Mouse (Mus musculus) embryonic facial prominence, embryonic 12.5 days (tissue): ENCODE measurements around the gene F930015N05Rik. TPM values are rescaled to one million over a fixed set of nuclear protein-coding genes. Genes with fewer than 3 reads are reported as not detected.

ENCODE experiments used
- ATAC-seq: fragments of 200-750 bp; cut with Nextera tagmentation; 2 replicates; pipeline ENCODE4 v1.8.0; 2017; ENCODE audit not compliant: insufficient number of reproducible peaks, insufficient read depth, low FRiP score, low TSS enrichment
- H3K27ac ChIP-seq: fragments of 300-500 bp; sonication (generic); 2 replicates; pipeline ENCODE4 v1.5.1; 2016; ENCODE audit warnings: mild to moderate bottlenecking
- H3K27me3 ChIP-seq: fragments of 300-500 bp; sonication (generic); 2 replicates; pipeline ENCODE4 v1.6.1; 2016; ENCODE audit warnings: mild to moderate bottlenecking, moderate library complexity
- H3K36me3 ChIP-seq: fragments of 300-500 bp; sonication (generic); 2 replicates; pipeline ENCODE4 v1.6.1; 2016; ENCODE audit warnings: mild to moderate bottlenecking
- H3K4me1 ChIP-seq: fragments of 300-500 bp; sonication (generic); 2 replicates; pipeline ENCODE4 v1.6.1; 2016
- H3K4me2 ChIP-seq: fragments of 300-500 bp; sonication (generic); replicated peaks from 2 replicates; pipeline ENCODE4 v1.6.1; 2016; ENCODE audit warnings: mild to moderate bottlenecking, moderate library complexity
- H3K4me3 ChIP-seq: fragments of 300-500 bp; sonication (generic); 2 replicates; pipeline ENCODE4 v1.5.1; 2016; ENCODE audit warnings: mild to moderate bottlenecking
- H3K9ac ChIP-seq: fragments of 300-500 bp; sonication (generic); 2 replicates; pipeline ENCODE4 v1.6.1; 2016; ENCODE audit warnings: mild to moderate bottlenecking, moderate library complexity
- H3K9me3 ChIP-seq: fragments of 300-500 bp; sonication (generic); 2 replicates; pipeline ENCODE4 v1.6.1; 2016; ENCODE audit warnings: mild to moderate bottlenecking, moderate library complexity
- WGBS: fragments of 180-500 bp; shearing (Covaris S2); methylation state at CpG from one replicate; pipeline ENCODE4 v1.1.7; 2016; 5-methylcytosine and 5-hydroxymethylcytosine counted together
- polyA plus RNA-seq: library from polyadenylated mRNA; unstranded; fragments of >200 nt; fragmentation: Nextera tagmentation; extraction: Ambion mirVana; gene quantifications from 2 replicates; pipeline ENCODE4 v1.2.1, GENCODE M21; 2016

Gene F930015N05Rik
- polyA plus RNA-seq, 1 experiment from 2014 or later, result 5.0 TPM

GRCm38 (mm10) chr11:64436791-64437298 is 392 bp upstream of the F930015N05Rik start:
- H3K27me3 ChIP-seq, result 0 out of 2 replicates have a peak, but pooled peaks cover 2% of the 10 kb centered on the region
- H3K27ac ChIP-seq, result peak overlapping the region; percentile 84; the same call in 1 of the 2 replicates
- peak overlapping the region; percentile 99 for H3K4me2 ChIP-seq
- ATAC-seq, result no peak
- H3K9me3 ChIP-seq, result no peaks in the 10 kb centered on the region
- peak overlapping the region; percentile 85 for H3K9ac ChIP-seq
- peaks cover 5% of the 10 kb centered on the region; the same call in 1 of the 2 replicates for H3K4me1 ChIP-seq
- WGBS, result 9% methylated on average over 5 of the region's 5 CpGs
- H3K36me3 ChIP-seq, result no peaks in the 10 kb centered on the region
- peak overlapping the region; percentile 70 for H3K4me3 ChIP-seq

- Histone ChIP-seq H3K4me2 (peak overlapping the region; percentile 99), H3K36me3 (no peaks in the 10 kb centered on the region), H3K4me3 (peak overlapping the region; percentile 70), H3K9ac (peak overlapping the region; percentile 85), H3K27ac (peak overlapping the region; percentile 84), H3K4me1 (peaks cover 5% of the 10 kb centered on the region; the same call in 1 of the 2 replicates), H3K27me3 (0 out of 2 replicates have a peak, but pooled peaks cover 2% of the 10 kb centered on the region), H3K9me3 (no peaks in the 10 kb centered on the region)
- under 1% methylated on average over 81 of the region's 81 CpGs for WGBS
- ATAC-seq, result peak; percentile 66
Measured at GRCm38 (mm10) chr11:64435546-64436411, 674 bp downstream of the F930015N05Rik start.

GRCm38 (mm10) chr11:64434611-64435545 is 1.6 kb downstream of the F930015N05Rik start, which contains the start of gene Hs3st3a1:
Hs3st3a1 (plus strand) TSS chr11:64435332.
- H3K9ac ChIP-seq, result peak within 1 kb of the TSS; percentile 85
- peaks cover 5% of the 10 kb centered on the region; the same call in 1 of the 2 replicates for H3K4me1 ChIP-seq
- peak within 1 kb of the TSS; percentile 99 for H3K4me2 ChIP-seq
- H3K36me3 ChIP-seq, result no peaks in the 10 kb centered on the region
- no peaks in the 10 kb centered on the region for H3K9me3 ChIP-seq
- peak within 1 kb of the TSS; percentile 70 for H3K4me3 ChIP-seq
- ATAC-seq, result peak; percentile 81
- H3K27ac ChIP-seq, result peak within 1 kb of the TSS; percentile 84
- 0 out of 2 replicates have a peak, but pooled peaks cover 2% of the 10 kb centered on the region for H3K27me3 ChIP-seq
- 1% methylated on average over 28 of the region's 36 CpGs for WGBS

- no peaks in the 10 kb centered on the region for H3K27me3 ChIP-seq
- no peak for ATAC-seq
- no peaks in the 10 kb centered on the region for H3K36me3 ChIP-seq
- 61% methylated on average over 1 of the region's 1 CpGs for WGBS
- no peak overlapping the region for H3K27ac ChIP-seq
- H3K9ac ChIP-seq, result no peak overlapping the region
- 0 out of 2 replicates have a peak, but pooled peaks cover 2% of the 10 kb centered on the region for H3K9me3 ChIP-seq
- no peak overlapping the region for H3K4me3 ChIP-seq
- no peaks in the 10 kb centered on the region for H3K4me1 ChIP-seq
- H3K4me2 ChIP-seq, result no peak overlapping the region
Measured at GRCm38 (mm10) chr11:64418969-64419368, 17.5 kb downstream of the F930015N05Rik start.

GRCm38 (mm10) chr11:64400534-64401093 is 35.8 kb downstream of the F930015N05Rik start:
- Histone ChIP-seq H3K36me3 (no peaks in the 10 kb centered on the region), H3K27me3 (no peaks in the 10 kb centered on the region), H3K9me3 (no peaks in the 10 kb centered on the region), H3K27ac (no peak overlapping the region), H3K4me2 (no peak overlapping the region), H3K9ac (no peak overlapping the region), H3K4me3 (no peak overlapping the region), H3K4me1 (peaks cover 9% of the 10 kb centered on the region)
- no peak for ATAC-seq
- WGBS, result 69% methylated on average over 6 of the region's 6 CpGs

GRCm38 (mm10) chr11:64397612-64398011 is 38.8 kb downstream of the F930015N05Rik start:
- peaks cover 9% of the 10 kb centered on the region for H3K4me1 ChIP-seq
- no peak for ATAC-seq
- H3K9me3 ChIP-seq, result no peaks in the 10 kb centered on the region
- WGBS, result 75% methylated on average over 3 of the region's 3 CpGs
- H3K9ac ChIP-seq, result no peak overlapping the region
- H3K4me3 ChIP-seq, result no peak overlapping the region
- H3K36me3 ChIP-seq, result no peaks in the 10 kb centered on the region
- no peaks in the 10 kb centered on the region for H3K27me3 ChIP-seq
- no peak overlapping the region for H3K4me2 ChIP-seq
- H3K27ac ChIP-seq, result no peak overlapping the region

GRCm38 (mm10) chr11:64396949-64397348 is 39.5 kb downstream of the F930015N05Rik start:
- 71% methylated on average over 6 of the region's 6 CpGs for WGBS
- ATAC-seq, result no peak
- no peak overlapping the region for H3K4me3 ChIP-seq
- H3K4me1 ChIP-seq, result peaks cover 9% of the 10 kb centered on the region
- H3K4me2 ChIP-seq, result no peak overlapping the region
- H3K9me3 ChIP-seq, result no peaks in the 10 kb centered on the region
- no peak overlapping the region for H3K27ac ChIP-seq
- H3K9ac ChIP-seq, result no peak overlapping the region
- H3K36me3 ChIP-seq, result no peaks in the 10 kb centered on the region
- H3K27me3 ChIP-seq, result no peaks in the 10 kb centered on the region

GRCm38 (mm10) chr11:64396331-64396881 is 40.0 kb downstream of the F930015N05Rik start:
- Histone ChIP-seq H3K27me3 (no peaks in the 10 kb centered on the region), H3K4me2 (peak overlapping the region; percentile 32), H3K9ac (no peak overlapping the region), H3K4me1 (peaks cover 9% of the 10 kb centered on the region), H3K36me3 (no peaks in the 10 kb centered on the region), H3K27ac (0 out of 2 replicates have a peak overlapping the region, but pooled peaks have one; percentile 25), H3K9me3 (no peaks in the 10 kb centered on the region), H3K4me3 (no peak overlapping the region)
- ATAC-seq, result 0 out of 2 replicates have a peak, but pooled peaks have one; percentile 22
- 12% methylated on average over 7 of the region's 7 CpGs for WGBS

- no peaks in the 10 kb centered on the region for H3K9me3 ChIP-seq
- H3K4me1 ChIP-seq, result no peaks in the 10 kb centered on the region
- no peak overlapping the region for H3K27ac ChIP-seq
- 91% methylated on average over 4 of the region's 4 CpGs for WGBS
- no peak overlapping the region for H3K9ac ChIP-seq
- no peak overlapping the region for H3K4me3 ChIP-seq
- H3K27me3 ChIP-seq, result no peaks in the 10 kb centered on the region
- ATAC-seq, result no peak
- no peak overlapping the region for H3K4me2 ChIP-seq
- H3K36me3 ChIP-seq, result no peaks in the 10 kb centered on the region
Measured at GRCm38 (mm10) chr11:64386333-64386732, 50.1 kb downstream of the F930015N05Rik start.
